Mouse (Mus musculus): Measurements from ENCODE around the gene Ddn. TPM values are rescaled to one million over a fixed set of nuclear protein-coding genes. Genes with fewer than 3 reads are reported as not detected.

The Ddn gene
- polyA plus RNA-seq, 1 experiment from 2014 or later: 0.35 TPM

GRCm38 (mm10) chr15:98833281-98833680 is 24.0 kb upstream of the Ddn start:
- Histone ChIP-seq H3K27me3 (ENCODE audit: control insufficient read depth, insufficient read depth, low read depth, low read length) (no peaks in the 10 kb centered on the region), H3K4me2 (ENCODE audit: low read length) (no peak overlapping the region), H3K4me1 (ENCODE audit: control insufficient read depth, insufficient read depth, low read length) (peaks cover 16% of the 10 kb centered on the region), H3K27ac (ENCODE audit: low read length) (no peak overlapping the region), H3K4me3 (ENCODE audit: low read depth, low read length) (no peak overlapping the region), H3K9ac (ENCODE audit: low read depth, low read length) (no peak overlapping the region), H3K36me3 (ENCODE audit: control insufficient read depth, insufficient read depth, low read length) (peaks cover 41% of the 10 kb centered on the region), H3K9me3 (replicated peaks; ENCODE audit: control insufficient read depth, low read length, poor library complexity, severe bottlenecking) (no peaks in the 10 kb centered on the region)
- 88% methylated on average over 11 of the region's 11 CpGs for WGBS
- ATAC-seq: no peak

- no peaks in the 10 kb centered on the region for H3K27me3 ChIP-seq (ENCODE audit: control insufficient read depth, insufficient read depth, low read depth, low read length)
- peaks cover 16% of the 10 kb centered on the region for H3K4me1 ChIP-seq (ENCODE audit: control insufficient read depth, insufficient read depth, low read length)
- no peak overlapping the region for H3K4me2 ChIP-seq (ENCODE audit: low read length)
- H3K9me3 ChIP-seq (replicated peaks; ENCODE audit: control insufficient read depth, low read length, poor library complexity, severe bottlenecking): no peaks in the 10 kb centered on the region
- H3K4me3 ChIP-seq (ENCODE audit: low read depth, low read length): no peak overlapping the region
- ATAC-seq: no peak
- 56% methylated on average over 12 of the region's 12 CpGs for WGBS
- no peak overlapping the region for H3K9ac ChIP-seq (ENCODE audit: low read depth, low read length)
- peaks cover 39% of the 10 kb centered on the region for H3K36me3 ChIP-seq (ENCODE audit: control insufficient read depth, insufficient read depth, low read length)
- H3K27ac ChIP-seq (ENCODE audit: low read length): no peak overlapping the region
Measured at GRCm38 (mm10) chr15:98832161-98833058, 23.1 kb upstream of the Ddn start.

GRCm38 (mm10) chr15:98831684-98832035 is 22.4 kb upstream of the Ddn start:
- Histone ChIP-seq H3K27ac (ENCODE audit: low read length) (peak overlapping the region; percentile 71), H3K9ac (ENCODE audit: low read depth, low read length) (peak overlapping the region; percentile 65), H3K27me3 (ENCODE audit: control insufficient read depth, insufficient read depth, low read depth, low read length) (no peaks in the 10 kb centered on the region), H3K36me3 (ENCODE audit: control insufficient read depth, insufficient read depth, low read length) (peaks cover 31% of the 10 kb centered on the region), H3K4me2 (ENCODE audit: low read length) (peak overlapping the region; percentile 71), H3K9me3 (replicated peaks; ENCODE audit: control insufficient read depth, low read length, poor library complexity, severe bottlenecking) (no peaks in the 10 kb centered on the region), H3K4me3 (ENCODE audit: low read depth, low read length) (peak overlapping the region; percentile 60), H3K4me1 (ENCODE audit: control insufficient read depth, insufficient read depth, low read length) (peaks cover 16% of the 10 kb centered on the region)
- 13% methylated on average over 9 of the region's 9 CpGs for WGBS
- peak; percentile 46 for ATAC-seq

- Histone ChIP-seq H3K9me3 (replicated peaks; ENCODE audit: control insufficient read depth, low read length, poor library complexity, severe bottlenecking) (no peaks in the 10 kb centered on the region), H3K27ac (ENCODE audit: low read length) (peak within 1 kb of the TSS; percentile 71), H3K9ac (ENCODE audit: low read depth, low read length) (peak within 1 kb of the TSS; percentile 65), H3K36me3 (ENCODE audit: control insufficient read depth, insufficient read depth, low read length) (peaks cover 25% of the 10 kb centered on the region), H3K4me1 (ENCODE audit: control insufficient read depth, insufficient read depth, low read length) (peaks cover 16% of the 10 kb centered on the region), H3K4me3 (ENCODE audit: low read depth, low read length) (peak within 1 kb of the TSS; percentile 60), H3K4me2 (ENCODE audit: low read length) (peak within 1 kb of the TSS; percentile 71), H3K27me3 (ENCODE audit: control insufficient read depth, insufficient read depth, low read depth, low read length) (no peaks in the 10 kb centered on the region)
- under 1% methylated on average over 60 of the region's 66 CpGs for WGBS
- ATAC-seq: peak; percentile 97
Measured at GRCm38 (mm10) chr15:98830736-98831683, 21.7 kb upstream of the Ddn start, which contains the start of gene Prkag1. TSS of gene Prkag1 (minus strand) at chr15:98831521.

- no peak for ATAC-seq
- Histone ChIP-seq H3K27me3 (ENCODE audit: control insufficient read depth, insufficient read depth, low read depth, low read length) (no peaks in the 10 kb centered on the region), H3K4me1 (ENCODE audit: control insufficient read depth, insufficient read depth, low read length) (peaks cover 16% of the 10 kb centered on the region), H3K9ac (ENCODE audit: low read depth, low read length) (no peak overlapping the region), H3K9me3 (replicated peaks; ENCODE audit: control insufficient read depth, low read length, poor library complexity, severe bottlenecking) (no peaks in the 10 kb centered on the region), H3K36me3 (ENCODE audit: control insufficient read depth, insufficient read depth, low read length) (peaks cover 3% of the 10 kb centered on the region; the same call in 1 of the 2 replicates), H3K27ac (ENCODE audit: low read length) (no peak overlapping the region), H3K4me2 (ENCODE audit: low read length) (no peak overlapping the region), H3K4me3 (ENCODE audit: low read depth, low read length) (no peak overlapping the region)
- 90% methylated on average over 7 of the region's 7 CpGs for WGBS
Measured at GRCm38 (mm10) chr15:98827611-98828011, 18.3 kb upstream of the Ddn start.

- Histone ChIP-seq H3K4me3 (ENCODE audit: low read depth, low read length) (no peak overlapping the region), H3K27me3 (ENCODE audit: control insufficient read depth, insufficient read depth, low read depth, low read length) (no peaks in the 10 kb centered on the region), H3K4me1 (ENCODE audit: control insufficient read depth, insufficient read depth, low read length) (no peaks in the 10 kb centered on the region), H3K9ac (ENCODE audit: low read depth, low read length) (no peak overlapping the region), H3K27ac (ENCODE audit: low read length) (no peak overlapping the region), H3K4me2 (ENCODE audit: low read length) (no peak overlapping the region), H3K36me3 (ENCODE audit: control insufficient read depth, insufficient read depth, low read length) (peaks cover 3% of the 10 kb centered on the region; the same call in 1 of the 2 replicates), H3K9me3 (replicated peaks; ENCODE audit: control insufficient read depth, low read length, poor library complexity, severe bottlenecking) (no peaks in the 10 kb centered on the region)
- 72% methylated on average over 3 of the region's 3 CpGs for WGBS
- ATAC-seq: no peak
Measured at GRCm38 (mm10) chr15:98823434-98823833, 14.1 kb upstream of the Ddn start.

- Histone ChIP-seq H3K4me3 (ENCODE audit: low read depth, low read length) (no peak overlapping the region), H3K36me3 (ENCODE audit: control insufficient read depth, insufficient read depth, low read length) (peaks cover 3% of the 10 kb centered on the region; the same call in 1 of the 2 replicates), H3K9me3 (replicated peaks; ENCODE audit: control insufficient read depth, low read length, poor library complexity, severe bottlenecking) (no peaks in the 10 kb centered on the region), H3K27me3 (ENCODE audit: control insufficient read depth, insufficient read depth, low read depth, low read length) (no peaks in the 10 kb centered on the region), H3K4me2 (ENCODE audit: low read length) (no peak overlapping the region), H3K27ac (ENCODE audit: low read length) (no peak overlapping the region), H3K4me1 (ENCODE audit: control insufficient read depth, insufficient read depth, low read length) (no peaks in the 10 kb centered on the region), H3K9ac (ENCODE audit: low read depth, low read length) (no peak overlapping the region)
- no peak for ATAC-seq
- 95% methylated on average over 5 of the region's 5 CpGs for WGBS
Measured at GRCm38 (mm10) chr15:98822147-98822546, 12.9 kb upstream of the Ddn start.

GRCm38 (mm10) chr15:98821403-98821802 is 12.1 kb upstream of the Ddn start:
- Histone ChIP-seq H3K9ac (ENCODE audit: low read depth, low read length) (no peak overlapping the region), H3K4me1 (ENCODE audit: control insufficient read depth, insufficient read depth, low read length) (no peaks in the 10 kb centered on the region), H3K4me3 (ENCODE audit: low read depth, low read length) (no peak overlapping the region), H3K27me3 (ENCODE audit: control insufficient read depth, insufficient read depth, low read depth, low read length) (no peaks in the 10 kb centered on the region), H3K36me3 (ENCODE audit: control insufficient read depth, insufficient read depth, low read length) (peaks cover 3% of the 10 kb centered on the region; the same call in 1 of the 2 replicates), H3K9me3 (replicated peaks; ENCODE audit: control insufficient read depth, low read length, poor library complexity, severe bottlenecking) (no peaks in the 10 kb centered on the region), H3K27ac (ENCODE audit: low read length) (no peak overlapping the region), H3K4me2 (ENCODE audit: low read length) (no peak overlapping the region)
- WGBS: 23% methylated on average over 10 of the region's 10 CpGs
- ATAC-seq: no peak
